Mouse (Mus musculus) bone marrow macrophage, adult 2 months (primary cell): ENCODE results near the gene Samd14.

Source experiments
- CTCF ChIP-seq: IDR thresholded peaks from 2 replicates; pipeline ENCODE4 v1.5.1; 2012; ENCODE audit warnings: low read depth, mild to moderate bottlenecking, low read length, moderate library complexity
- POLR2A ChIP-seq: IDR thresholded peaks from 2 replicates; pipeline ENCODE4 v1.6.1; 2012; ENCODE audit warnings: mild to moderate bottlenecking, low read depth, low read length, borderline replicate concordance

DNA sequence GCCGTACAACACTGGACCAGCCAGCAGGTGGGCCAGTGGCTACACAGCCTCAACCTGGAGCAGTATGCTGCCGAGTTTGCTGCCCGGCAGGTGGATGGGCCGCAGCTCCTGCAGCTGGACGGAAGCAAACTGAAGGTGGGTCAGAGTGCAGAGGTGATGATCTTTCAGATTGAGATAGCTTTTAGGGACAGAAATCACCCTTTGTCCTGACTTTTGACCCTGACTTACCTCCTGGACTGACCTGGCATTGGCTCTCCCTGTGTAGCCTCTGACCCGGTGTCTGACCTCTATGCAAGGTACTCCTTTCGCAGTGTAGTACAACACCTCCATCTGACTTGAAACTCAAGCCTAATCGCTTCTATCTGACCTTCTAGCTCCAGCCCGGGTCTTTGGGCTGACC lies 13.8 kb downstream of the Samd14 start:
- TF ChIP-seq CTCF (no peak), POLR2A (no peak)
